Mouse (Mus musculus) midbrain, embryonic 14.5 days (tissue): ENCODE measurements around the gene Cdc42bpb. TPM values are rescaled to one million over a fixed set of nuclear protein-coding genes. Genes with fewer than 3 reads are reported as not detected.

Experiments
- ATAC-seq: fragments of 200-750 bp; cut with Nextera tagmentation; 2 replicates; pipeline ENCODE4 v1.8.0; 2017; ENCODE audit warnings: moderate number of reproducible peaks, moderate library complexity; ENCODE audit not compliant: low FRiP score, low TSS enrichment
- DNase-seq: peaks from one replicate; pipeline ENCODE4 v3.0.0-alpha.2; 2015
- H3K27ac ChIP-seq: fragments of 300-500 bp; sonication (generic); replicated peaks from 2 replicates; pipeline ENCODE4 v1.5.1; 2014; ENCODE audit warnings: mild to moderate bottlenecking, low read depth, low read length, moderate library complexity
- H3K27me3 ChIP-seq: fragments of 300-500 bp; sonication (generic); 2 replicates; pipeline ENCODE4 v1.6.1; 2014; ENCODE audit warnings: low read length, control low read depth, mixed read lengths; ENCODE audit not compliant: control insufficient read depth, insufficient read depth
- H3K36me3 ChIP-seq: fragments of 300-500 bp; sonication (generic); 2 replicates; pipeline ENCODE4 v1.6.1; 2014; ENCODE audit warnings: low read length, control low read depth; ENCODE audit not compliant: control insufficient read depth, insufficient read depth
- H3K4me1 ChIP-seq: fragments of 300-500 bp; sonication (generic); 2 replicates; pipeline ENCODE4 v1.6.1; 2014; ENCODE audit warnings: mild to moderate bottlenecking, antibody characterized with exemption, low read length, control low read depth; ENCODE audit not compliant: control insufficient read depth, insufficient read depth
- H3K4me2 ChIP-seq: fragments of 300-500 bp; sonication (generic); 2 replicates; pipeline ENCODE4 v1.6.1; 2014; ENCODE audit warnings: mild to moderate bottlenecking, low read length, moderate library complexity
- H3K4me3 ChIP-seq: fragments of 300-500 bp; sonication (generic); replicated peaks from 2 replicates; pipeline ENCODE4 v1.5.1; 2014; ENCODE audit warnings: low read depth, low read length
- H3K9ac ChIP-seq: fragments of 300-500 bp; sonication (generic); replicated peaks from 2 replicates; pipeline ENCODE4 v1.6.1; 2014; ENCODE audit warnings: mild to moderate bottlenecking, low read length, moderate library complexity
- H3K9me3 ChIP-seq: fragments of 300-500 bp; sonication (generic); 2 replicates; pipeline ENCODE4 v1.6.1; 2016; ENCODE audit warnings: low read length, control low read depth, mixed read lengths; ENCODE audit not compliant: control insufficient read depth
- WGBS: fragments of 180-500 bp; shearing (Covaris S2); extraction: QIAGEN DNeasy Blood & Tissue Kit; methylation state at CpG from one replicate; pipeline ENCODE4 v1.1.7; 2014; 5-methylcytosine and 5-hydroxymethylcytosine counted together
- polyA plus RNA-seq: library from polyadenylated mRNA; unstranded; fragments of >200 nt; fragmentation: Nextera tagmentation; extraction: Ambion mirVana; gene quantifications from 2 replicates; pipeline ENCODE4 v1.2.1, GENCODE M21; 2014

Gene Cdc42bpb
- polyA plus RNA-seq = 47.8 and 54.6 TPM in 2 replicates

DNA sequence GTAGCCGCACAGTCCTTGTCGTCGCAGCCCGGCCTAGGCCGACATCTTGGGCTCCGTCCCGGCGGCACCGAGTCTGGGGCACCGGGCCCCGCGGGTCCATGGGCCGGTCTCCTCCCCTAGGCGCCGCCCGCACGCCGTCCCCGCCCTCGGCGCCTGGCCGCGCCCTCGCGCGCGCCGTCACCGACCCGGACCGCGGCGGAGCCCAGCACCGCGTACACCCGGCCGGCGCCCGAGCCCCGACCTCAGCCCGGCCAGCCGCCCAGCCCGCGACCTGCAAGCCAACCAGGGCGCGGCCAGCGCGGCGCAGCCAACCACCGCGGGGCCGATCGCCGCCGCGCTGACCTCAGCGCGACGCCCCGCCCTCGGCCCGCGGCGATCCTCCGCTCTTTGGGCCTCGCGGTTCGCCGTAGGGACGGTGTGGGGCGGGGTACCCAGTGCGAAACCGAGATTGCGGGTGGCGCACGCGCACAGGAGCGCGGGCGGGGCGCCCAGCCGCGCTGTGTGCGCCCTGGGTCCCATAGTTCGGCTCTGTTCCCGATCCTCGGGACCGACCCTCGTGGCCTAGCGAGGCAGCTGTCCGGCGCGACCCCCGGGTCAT lies at the start of gene Cdc42bpb:
TSS of gene Cdc42bpb (minus strand) at position 343 of the 598 bp plus-strand sequence.
- Histone ChIP-seq H3K9me3 (no peaks in the 10 kb centered on the region), H3K27me3 (no peaks in the 10 kb centered on the region), H3K27ac (peak within 1 kb of the TSS; percentile 93), H3K9ac (peak within 1 kb of the TSS; percentile 85), H3K4me3 (peak within 1 kb of the TSS; percentile 95), H3K4me1 (peaks cover 16% of the 10 kb centered on the region), H3K4me2 (peak within 1 kb of the TSS; percentile 93), H3K36me3 (no peaks in the 10 kb centered on the region)
- WGBS = under 1% methylated on average over 82 of the region's 94 CpGs
- peak; percentile 97 for DNase-seq
- ATAC-seq = peak; percentile 95

DNA sequence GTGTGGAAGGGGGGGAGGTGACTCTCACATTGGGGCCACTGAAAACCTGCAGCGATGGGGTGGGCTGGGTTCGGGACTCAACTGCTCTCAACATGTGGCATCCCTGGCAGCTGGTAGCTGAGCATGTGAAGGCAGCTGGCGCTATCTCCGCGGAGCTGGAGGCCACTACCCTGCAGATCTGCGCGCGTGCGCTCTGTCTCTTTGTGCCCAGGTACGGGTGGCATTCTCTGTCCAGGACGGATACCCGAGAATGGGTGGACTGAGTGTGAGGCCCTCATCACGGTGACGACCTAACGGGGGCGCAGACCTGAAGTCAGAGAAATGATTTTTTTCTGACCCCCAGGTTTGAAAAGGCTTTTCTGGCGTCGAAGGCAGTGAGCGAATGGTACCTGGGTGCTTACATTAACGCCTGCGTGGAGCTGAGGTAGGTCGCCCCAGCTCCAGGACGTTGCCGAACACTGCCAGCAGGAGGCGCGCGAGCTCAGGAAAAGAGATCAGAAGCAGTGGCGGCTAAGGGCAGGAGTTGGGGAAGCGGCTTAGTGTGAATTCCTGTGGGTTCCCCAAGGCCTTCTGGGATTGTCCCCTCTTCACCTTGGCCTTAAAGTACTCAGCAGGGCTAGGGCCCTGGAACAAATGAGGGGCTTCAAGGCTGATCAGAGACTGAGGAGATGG lies 48.4 kb upstream of the Cdc42bpb start:
- H3K9ac ChIP-seq = no peak overlapping the region
- H3K4me2 ChIP-seq = peak overlapping the region; percentile 25
- DNase-seq = peak; percentile 91
- ATAC-seq = peak; percentile 46; the same call in 1 of the 2 replicates
- no peaks in the 10 kb centered on the region for H3K36me3 ChIP-seq
- peaks cover 92% of the 10 kb centered on the region for H3K27me3 ChIP-seq
- H3K4me1 ChIP-seq = peaks cover 11% of the 10 kb centered on the region; the same call in 1 of the 2 replicates
- no peak overlapping the region for H3K27ac ChIP-seq
- 20% methylated on average over 29 of the region's 29 CpGs for WGBS
- no peaks in the 10 kb centered on the region for H3K9me3 ChIP-seq
- no peak overlapping the region for H3K4me3 ChIP-seq

- Histone ChIP-seq H3K4me2 (no peak overlapping the region), H3K27me3 (peaks cover 85% of the 10 kb centered on the region), H3K9me3 (no peaks in the 10 kb centered on the region)
Observed at GRCm38 (mm10) chr12:111425258-111425657, 47.7 kb upstream of the Cdc42bpb start.

DNA sequence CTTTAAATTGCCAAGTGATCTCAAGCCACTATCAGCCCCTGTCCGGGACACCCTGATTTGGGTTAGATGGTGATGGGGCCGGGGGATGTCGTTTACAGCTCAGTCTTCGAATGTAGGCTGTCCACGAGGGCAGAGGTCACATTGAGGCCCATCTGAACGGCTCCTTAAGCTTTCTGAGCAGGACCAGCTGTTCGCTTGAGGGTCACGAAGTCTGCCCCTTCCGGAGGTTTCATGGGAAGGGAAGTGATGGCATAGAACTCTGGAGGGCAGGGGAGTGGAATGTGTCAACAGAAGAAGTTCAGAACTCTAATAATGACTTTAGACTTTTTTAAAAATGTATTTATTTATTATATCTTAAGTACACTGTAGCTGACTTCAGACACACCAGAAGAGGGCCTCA lies 47.0 kb upstream of the Cdc42bpb start:
- no peaks in the 10 kb centered on the region for H3K9me3 ChIP-seq
- H3K4me2 ChIP-seq = no peak overlapping the region
- H3K27me3 ChIP-seq = peaks cover 78% of the 10 kb centered on the region
- no peak overlapping the region for H3K27ac ChIP-seq
- H3K36me3 ChIP-seq = no peaks in the 10 kb centered on the region
- 18% methylated on average over 9 of the region's 9 CpGs for WGBS
- ATAC-seq (no peak), DNase-seq (no peak)
- peaks cover 7% of the 10 kb centered on the region; the same call in 1 of the 2 replicates for H3K4me1 ChIP-seq
- no peak overlapping the region for H3K9ac ChIP-seq
- no peak overlapping the region for H3K4me3 ChIP-seq

More at GRCm38 (mm10) chr12:111425258-111425657, 47.7 kb upstream of the Cdc42bpb start:
- ATAC-seq (no peak), DNase-seq (peak; percentile 85)
- Histone ChIP-seq H3K9ac (no peak overlapping the region), H3K27ac (no peak overlapping the region), H3K36me3 (no peaks in the 10 kb centered on the region), H3K4me1 (peaks cover 11% of the 10 kb centered on the region; the same call in 1 of the 2 replicates), H3K4me3 (no peak overlapping the region)
- WGBS = 2% methylated on average over 15 of the region's 15 CpGs

DNA sequence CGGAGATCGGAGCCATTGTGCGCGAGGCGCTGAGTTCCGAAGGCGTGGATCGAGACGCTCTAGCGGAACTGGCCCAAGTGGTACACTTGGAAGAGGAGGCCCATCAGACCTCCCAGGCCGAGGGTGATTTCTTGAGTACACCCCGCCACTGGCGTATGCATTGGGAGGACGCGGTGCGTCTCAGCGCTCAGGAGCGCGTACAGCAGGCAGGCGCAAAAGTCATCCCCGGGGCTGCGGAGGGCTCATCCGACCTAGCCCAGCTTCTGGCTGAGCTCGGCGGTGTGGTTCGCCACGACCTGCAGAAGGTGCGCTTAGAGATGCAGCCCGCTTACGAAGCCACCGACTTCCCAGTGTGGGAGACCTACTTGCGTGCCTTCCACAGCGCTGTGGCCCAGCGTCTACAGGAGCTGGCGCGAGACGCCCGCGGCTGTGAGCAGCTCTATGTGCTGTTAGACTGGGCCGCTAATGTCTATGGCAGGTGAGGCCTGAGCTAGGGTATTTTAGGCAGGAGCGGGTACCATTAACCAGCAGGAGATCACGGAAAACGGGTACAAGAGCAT lies 46.1 kb upstream of the Cdc42bpb start:
- Histone ChIP-seq H3K27me3 (peaks cover 70% of the 10 kb centered on the region), H3K4me2 (peak overlapping the region; percentile 52), H3K4me1 (0 out of 2 replicates have a peak, but pooled peaks cover 3% of the 10 kb centered on the region), H3K9ac (peak overlapping the region; percentile 16; the same call in 1 of the 2 replicates), H3K27ac (no peak overlapping the region), H3K36me3 (no peaks in the 10 kb centered on the region), H3K4me3 (peak overlapping the region; percentile 27), H3K9me3 (no peaks in the 10 kb centered on the region)
- 2% methylated on average over 43 of the region's 43 CpGs for WGBS
- ATAC-seq (no peak), DNase-seq (peak; percentile 32)

DNA sequence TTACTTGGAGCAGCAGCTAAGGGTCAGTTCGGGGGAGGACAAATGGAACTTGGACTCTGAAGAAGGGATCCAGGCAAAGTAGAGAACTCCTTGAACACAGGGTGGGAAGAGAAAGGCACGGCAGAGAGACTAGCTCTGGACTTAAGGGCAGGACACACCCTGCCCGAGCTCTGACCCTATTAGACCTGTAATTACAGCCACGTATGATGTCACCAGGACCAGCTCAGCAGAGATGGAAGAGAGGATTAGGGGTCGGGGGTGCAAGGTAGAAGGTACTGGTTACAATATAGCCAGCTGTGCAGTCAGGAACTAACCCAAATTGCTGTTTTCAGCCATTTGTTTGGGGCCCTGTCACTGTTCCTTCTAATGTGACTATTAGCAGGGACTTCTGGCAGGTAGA lies 45.3 kb upstream of the Cdc42bpb start:
- Histone ChIP-seq H3K4me3 (no peak overlapping the region), H3K27ac (no peak overlapping the region), H3K36me3 (no peaks in the 10 kb centered on the region), H3K27me3 (peaks cover 62% of the 10 kb centered on the region), H3K4me2 (no peak overlapping the region), H3K9me3 (no peaks in the 10 kb centered on the region), H3K4me1 (no peaks in the 10 kb centered on the region), H3K9ac (no peak overlapping the region)
- 46% methylated on average over 5 of the region's 5 CpGs for WGBS
- ATAC-seq (no peak), DNase-seq (no peak)

DNA sequence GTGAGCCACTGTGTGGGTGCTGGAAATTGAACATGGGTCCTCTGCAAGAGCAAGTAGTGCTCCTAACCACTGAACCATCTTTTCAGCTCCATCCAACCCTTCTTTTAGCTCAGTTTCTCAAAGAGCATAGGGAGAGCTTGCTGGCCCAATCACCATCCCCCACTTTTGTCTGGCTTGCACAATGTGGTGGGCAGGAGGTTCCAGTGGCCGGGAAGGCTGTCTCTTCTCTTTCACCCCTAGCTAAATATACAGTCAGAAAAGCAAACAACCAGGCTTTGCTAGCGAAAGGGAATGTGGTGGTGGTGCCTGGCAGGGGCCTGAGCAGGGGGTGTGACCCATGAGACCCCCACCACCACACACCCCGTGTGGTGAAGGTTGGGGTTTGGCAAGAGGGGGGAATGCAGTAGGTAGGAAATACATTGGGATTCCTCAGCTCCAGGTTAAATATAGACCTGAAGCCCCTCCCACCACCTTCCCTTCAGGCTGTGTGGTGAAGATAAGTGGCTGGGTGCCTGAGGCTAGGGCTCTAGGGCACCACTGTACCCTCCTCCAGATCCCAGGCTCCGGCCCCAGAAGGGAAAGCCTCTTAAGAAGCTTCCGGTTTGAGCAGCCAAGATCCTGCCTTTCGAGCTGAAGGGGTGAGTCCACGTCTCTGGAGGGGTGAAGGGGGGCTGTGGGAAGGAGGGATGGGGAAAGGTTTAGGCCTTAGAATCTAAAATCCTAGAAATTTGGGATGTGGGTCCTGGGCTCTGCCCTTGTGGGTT lies 43.6 kb upstream of the Cdc42bpb start:
- Histone ChIP-seq H3K36me3 (no peaks in the 10 kb centered on the region), H3K4me1 (0 out of 2 replicates have a peak, but pooled peaks cover 4% of the 10 kb centered on the region), H3K9ac (no peak overlapping the region), H3K9me3 (no peaks in the 10 kb centered on the region), H3K27me3 (peaks cover 49% of the 10 kb centered on the region), H3K4me3 (no peak overlapping the region), H3K4me2 (no peak overlapping the region), H3K27ac (no peak overlapping the region)
- WGBS = 44% methylated on average over 7 of the region's 7 CpGs
- no peak for ATAC-seq
- DNase-seq = no peak

- 0 out of 2 replicates have a peak, but pooled peaks cover 4% of the 10 kb centered on the region for H3K4me1 ChIP-seq
- H3K27ac ChIP-seq = no peak overlapping the region
- H3K9ac ChIP-seq = no peak overlapping the region
- H3K27me3 ChIP-seq = peaks cover 38% of the 10 kb centered on the region
- no peak for ATAC-seq
- no peak overlapping the region for H3K4me2 ChIP-seq
- H3K4me3 ChIP-seq = no peak overlapping the region
- no peaks in the 10 kb centered on the region for H3K36me3 ChIP-seq
- DNase-seq = no peak
- no peaks in the 10 kb centered on the region for H3K9me3 ChIP-seq
- WGBS = 78% methylated on average over 5 of the region's 5 CpGs
Observed at GRCm38 (mm10) chr12:111419918-111420317, 42.4 kb upstream of the Cdc42bpb start.
